Mouse (Mus musculus) testis, adult 2 months (tissue): ENCODE measurements around the gene Adssl1. TPM values are rescaled to one million over a fixed set of nuclear protein-coding genes. Genes with fewer than 3 reads are reported as not detected.

ENCODE experiments used
- H3K27ac ChIP-seq: fragments of 200-500 bp; 2 replicates; pipeline ENCODE4 v1.5.1; 2012; ENCODE audit warnings: low read depth, low read length; ENCODE audit not compliant: control insufficient read depth, insufficient read depth
- H3K27me3 ChIP-seq: fragments of 200-500 bp; 2 replicates; pipeline ENCODE4 v1.6.1; 2012; ENCODE audit warnings: mild to moderate bottlenecking, low read length, moderate library complexity; ENCODE audit not compliant: control insufficient read depth, insufficient read depth
- H3K36me3 ChIP-seq: fragments of 200-500 bp; 2 replicates; pipeline ENCODE4 v1.6.1; 2012; ENCODE audit warnings: mild to moderate bottlenecking, low read length; ENCODE audit not compliant: control insufficient read depth, insufficient read depth
- H3K4me1 ChIP-seq: fragments of 200-500 bp; 2 replicates; pipeline ENCODE4 v1.6.1; 2012; ENCODE audit warnings: low read length; ENCODE audit not compliant: control insufficient read depth, insufficient read depth
- H3K4me3 ChIP-seq: fragments of 200-500 bp; 2 replicates; pipeline ENCODE4 v1.5.1; 2012; ENCODE audit warnings: low read depth, mild to moderate bottlenecking, low read length, moderate library complexity, mixed read lengths; ENCODE audit not compliant: control insufficient read depth
- CTCF ChIP-seq: fragments of 200-500 bp; IDR thresholded peaks from 2 replicates; pipeline ENCODE4 v1.5.1; 2012; ENCODE audit warnings: low read depth, mild to moderate bottlenecking, inconsistent platforms, low read length, moderate library complexity; ENCODE audit not compliant: control insufficient read depth, insufficient read depth, insufficient replicate concordance
- POLR2A ChIP-seq: fragments of 200-500 bp; IDR thresholded peaks from 2 replicates; pipeline ENCODE4 v1.6.1; 2012; ENCODE audit warnings: low read depth, mild to moderate bottlenecking, inconsistent platforms, low read length, moderate library complexity; ENCODE audit not compliant: control insufficient read depth
- polyA plus RNA-seq: library from polyadenylated mRNA; depleted of rRNA; stranded (reverse); fragments of >200 nt; gene quantifications from 2 replicates; pipeline ENCODE4 v1.2.3, GENCODE M21; 2012

Adssl1 gene
- polyA plus RNA-seq, 1 experiment: 8.9 TPM

DNA sequence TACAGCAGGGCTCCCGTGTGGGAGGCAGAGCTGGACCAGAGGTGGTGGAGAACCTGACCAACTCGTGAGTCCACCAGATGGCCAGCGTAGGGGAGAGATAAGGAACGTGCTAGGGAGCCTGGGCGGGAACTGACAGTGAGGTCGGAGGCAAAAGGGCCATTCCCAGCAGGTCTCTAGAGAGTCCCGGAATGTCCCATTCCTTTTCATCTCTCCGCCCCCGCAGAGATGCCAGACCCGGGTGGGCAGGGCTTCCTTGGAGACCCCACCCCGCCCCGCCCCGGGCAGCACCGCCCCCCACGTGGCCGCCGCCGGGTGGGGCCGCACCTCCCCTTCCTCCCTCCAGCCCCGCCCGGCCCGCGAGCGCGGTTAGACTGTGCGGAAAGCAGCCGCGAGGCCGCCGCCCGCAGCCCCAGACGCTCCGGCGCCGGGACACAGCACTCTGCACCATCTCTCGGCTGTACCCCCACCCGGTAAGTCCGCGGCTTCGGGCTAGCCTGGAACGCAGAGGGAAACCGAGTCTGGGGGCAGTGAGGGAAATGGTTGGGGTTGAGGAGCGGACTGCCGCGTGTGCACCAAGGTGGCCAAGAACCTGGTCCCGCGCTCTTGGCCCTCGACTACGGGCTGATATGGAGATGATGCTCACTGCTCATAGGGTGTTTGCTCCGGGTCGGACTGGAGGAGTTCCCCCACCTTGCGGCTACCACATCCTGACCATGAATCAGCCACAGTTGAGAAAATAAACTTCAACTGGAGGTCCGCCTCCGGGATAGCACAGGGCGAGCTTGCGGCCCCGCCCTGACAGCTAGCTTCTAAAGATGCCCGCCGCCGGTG lies 31.2 kb upstream of the Adssl1 start, which contains the start of gene Inf2:
Inf2 (plus strand) TSS at position 359 of the 831 bp plus-strand sequence.
- Histone ChIP-seq H3K27ac (no peak within 1 kb of the TSS), H3K4me1 (peaks cover 19% of the 10 kb centered on the region), H3K36me3 (no peaks in the 10 kb centered on the region), H3K27me3 (no peaks in the 10 kb centered on the region), H3K4me3 (peak within 1 kb of the TSS; percentile 76)
- no peak for TF ChIP-seq POLR2A
- TF ChIP-seq CTCF: no peak

DNA sequence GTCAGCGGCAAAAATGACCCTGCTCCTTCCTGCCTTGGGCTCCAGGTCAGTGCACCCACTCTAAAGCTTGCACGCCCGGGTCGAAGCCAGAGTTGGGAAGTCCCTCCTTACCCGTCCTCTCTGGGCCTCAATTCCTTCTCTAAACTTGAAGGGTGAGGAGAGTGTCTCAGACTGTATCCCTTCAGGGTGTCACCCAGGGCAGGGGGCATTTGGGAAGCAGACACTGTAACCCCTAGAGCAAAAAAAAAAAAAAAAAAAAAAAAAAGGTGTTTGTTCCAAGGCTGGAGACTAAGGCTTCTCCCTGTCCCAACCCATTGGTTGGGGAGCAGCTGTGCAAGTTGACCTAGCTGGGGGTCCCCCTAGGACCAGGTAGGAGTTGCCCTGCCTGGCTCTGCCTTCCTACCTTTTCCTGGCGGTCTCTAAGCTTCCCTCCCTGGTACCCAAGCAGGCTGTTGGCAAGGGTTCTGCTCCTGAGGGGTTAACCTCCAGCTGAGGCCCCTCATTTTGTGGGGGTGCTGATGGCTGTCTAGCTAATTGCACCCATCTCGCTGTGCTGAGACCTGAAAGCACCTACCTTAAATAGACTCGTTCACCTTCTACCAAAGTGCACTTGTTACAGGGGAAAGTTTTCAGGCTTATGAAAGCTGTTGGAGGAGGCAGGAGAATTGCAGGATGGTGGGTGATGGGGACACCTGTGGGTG lies 30.2 kb upstream of the Adssl1 start:
- Histone ChIP-seq H3K27ac (no peak overlapping the region), H3K27me3 (no peaks in the 10 kb centered on the region), H3K4me1 (peaks cover 19% of the 10 kb centered on the region), H3K4me3 (peak overlapping the region; percentile 76), H3K36me3 (no peaks in the 10 kb centered on the region)
- no peak for TF ChIP-seq CTCF
- TF ChIP-seq POLR2A: no peak

DNA sequence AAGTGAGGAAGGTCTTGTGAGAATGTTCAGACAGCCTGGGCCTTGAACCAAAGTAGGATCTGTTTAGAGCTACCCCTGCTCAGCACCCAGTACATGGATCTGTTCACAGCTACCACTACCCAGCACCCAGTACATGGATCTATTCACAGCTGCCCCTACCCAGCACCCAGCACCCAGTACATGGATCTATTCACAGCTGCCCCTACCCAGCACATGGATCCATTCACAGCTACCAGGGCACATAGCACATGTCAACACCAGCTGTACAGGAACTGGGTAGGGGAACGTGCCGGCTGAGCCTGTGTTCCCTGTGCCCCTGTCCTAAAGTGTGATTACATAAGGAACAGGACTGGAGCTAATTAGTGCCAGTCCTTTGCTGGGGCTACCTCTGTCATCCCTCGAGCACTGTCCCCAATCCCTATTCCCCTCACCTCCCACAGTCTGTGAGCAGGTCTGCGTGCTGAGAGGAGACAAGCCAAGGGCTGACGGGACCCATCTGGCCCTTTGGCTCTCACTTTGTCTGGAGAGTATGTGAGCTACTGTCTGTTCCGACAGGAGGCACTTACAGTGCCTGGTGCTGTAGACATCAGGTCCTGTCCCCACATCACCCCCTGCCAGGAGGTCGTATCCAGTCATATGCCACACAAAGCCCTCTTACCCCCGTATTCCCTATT lies 29.1 kb upstream of the Adssl1 start:
- peaks cover 22% of the 10 kb centered on the region for H3K4me1 ChIP-seq
- H3K4me3 ChIP-seq: no peak overlapping the region
- no peaks in the 10 kb centered on the region for H3K36me3 ChIP-seq
- no peak for TF ChIP-seq POLR2A
- TF ChIP-seq CTCF: no peak
- no peaks in the 10 kb centered on the region for H3K27me3 ChIP-seq
- H3K27ac ChIP-seq: no peak overlapping the region

DNA sequence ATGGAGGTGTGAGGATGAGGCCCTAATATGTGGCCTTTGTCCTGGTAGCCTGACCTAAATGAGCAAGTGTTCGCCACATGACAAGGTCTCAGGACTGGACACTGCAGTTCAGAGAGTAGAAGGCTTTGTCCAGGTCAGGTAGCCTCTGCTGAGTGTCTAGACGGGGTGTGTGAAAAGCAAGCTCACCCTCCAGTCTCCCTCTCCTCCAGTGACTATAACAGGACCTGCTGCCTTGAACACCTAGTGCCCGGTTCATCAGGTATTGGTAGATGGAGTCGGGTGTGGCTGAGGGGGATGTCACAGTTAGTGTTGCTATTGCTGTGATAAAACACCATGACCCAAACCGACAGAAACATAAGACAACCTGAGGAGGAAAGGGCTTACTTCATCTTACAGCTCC lies 28.6 kb upstream of the Adssl1 start:
- TF ChIP-seq POLR2A: no peak
- no peak for TF ChIP-seq CTCF
- Histone ChIP-seq H3K4me1 (peaks cover 22% of the 10 kb centered on the region), H3K4me3 (no peak overlapping the region), H3K27me3 (no peaks in the 10 kb centered on the region), H3K27ac (no peak overlapping the region), H3K36me3 (no peaks in the 10 kb centered on the region)

DNA sequence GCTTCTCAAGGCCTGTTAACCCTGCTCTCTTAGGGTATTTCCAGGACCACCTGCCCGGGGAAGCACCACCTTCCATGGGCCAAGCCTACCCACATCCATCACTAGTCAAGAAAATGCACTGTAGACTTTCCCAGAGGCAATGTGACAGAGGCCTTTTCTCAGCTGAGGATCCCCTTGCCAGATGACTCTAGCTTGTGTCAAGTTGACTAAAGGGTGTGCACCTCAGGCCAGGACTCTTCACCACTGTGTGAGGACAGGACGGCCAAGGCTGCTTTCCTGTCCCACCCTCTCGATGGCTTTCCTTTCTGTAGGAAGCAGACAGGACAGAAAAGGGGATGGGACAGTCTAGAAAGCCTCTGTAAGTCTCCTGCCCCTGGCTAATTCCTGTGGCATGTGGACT lies 28.1 kb upstream of the Adssl1 start:
- no peak overlapping the region for H3K27ac ChIP-seq
- no peak overlapping the region for H3K4me3 ChIP-seq
- TF ChIP-seq POLR2A (no peak), CTCF (no peak)
- no peaks in the 10 kb centered on the region for H3K27me3 ChIP-seq
- H3K4me1 ChIP-seq: peaks cover 22% of the 10 kb centered on the region
- no peaks in the 10 kb centered on the region for H3K36me3 ChIP-seq

DNA sequence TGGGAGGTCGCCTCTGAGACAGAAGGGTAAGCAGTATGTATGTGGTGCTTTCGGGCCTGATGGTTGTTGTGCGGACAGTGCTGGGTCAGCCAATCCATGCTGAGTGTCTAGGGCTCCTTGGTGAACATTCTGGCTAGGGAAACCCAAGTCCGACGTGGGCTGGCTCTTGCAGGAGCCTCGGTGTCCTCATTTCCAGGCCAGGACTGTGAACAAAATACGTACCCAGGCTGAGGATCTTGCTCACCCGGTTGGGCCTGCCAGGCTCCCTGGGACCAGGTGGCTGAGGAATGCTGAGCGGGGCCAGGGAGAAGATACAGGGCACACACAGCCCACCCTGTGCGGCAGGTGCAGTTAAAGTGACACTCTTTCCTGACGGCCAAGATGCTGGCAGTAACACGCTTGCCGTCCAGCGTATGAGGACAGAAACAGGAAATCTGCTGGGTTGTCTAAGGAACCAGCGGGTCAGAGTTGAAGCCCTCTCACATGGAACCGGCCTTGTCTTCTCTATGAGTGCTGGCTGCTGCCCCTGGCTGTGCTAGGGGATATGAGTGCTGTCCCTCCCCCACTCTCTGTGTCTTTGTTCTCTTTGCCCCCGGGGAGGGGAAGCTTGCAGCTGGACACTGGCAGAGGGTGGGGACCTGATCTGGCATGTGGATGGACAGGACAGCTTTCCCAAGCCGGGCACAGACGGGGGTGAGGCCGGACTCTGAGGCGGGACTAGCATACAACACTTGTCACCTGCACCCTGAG lies 26.7 kb upstream of the Adssl1 start:
- Histone ChIP-seq H3K4me1 (peaks cover 14% of the 10 kb centered on the region), H3K4me3 (no peak overlapping the region), H3K36me3 (no peaks in the 10 kb centered on the region), H3K27ac (no peak overlapping the region), H3K27me3 (no peaks in the 10 kb centered on the region)
- TF ChIP-seq CTCF (no peak), POLR2A (no peak)
